8 mouse cellular contexts compared by ENCODE assay signal in the genomic region with DNA sequence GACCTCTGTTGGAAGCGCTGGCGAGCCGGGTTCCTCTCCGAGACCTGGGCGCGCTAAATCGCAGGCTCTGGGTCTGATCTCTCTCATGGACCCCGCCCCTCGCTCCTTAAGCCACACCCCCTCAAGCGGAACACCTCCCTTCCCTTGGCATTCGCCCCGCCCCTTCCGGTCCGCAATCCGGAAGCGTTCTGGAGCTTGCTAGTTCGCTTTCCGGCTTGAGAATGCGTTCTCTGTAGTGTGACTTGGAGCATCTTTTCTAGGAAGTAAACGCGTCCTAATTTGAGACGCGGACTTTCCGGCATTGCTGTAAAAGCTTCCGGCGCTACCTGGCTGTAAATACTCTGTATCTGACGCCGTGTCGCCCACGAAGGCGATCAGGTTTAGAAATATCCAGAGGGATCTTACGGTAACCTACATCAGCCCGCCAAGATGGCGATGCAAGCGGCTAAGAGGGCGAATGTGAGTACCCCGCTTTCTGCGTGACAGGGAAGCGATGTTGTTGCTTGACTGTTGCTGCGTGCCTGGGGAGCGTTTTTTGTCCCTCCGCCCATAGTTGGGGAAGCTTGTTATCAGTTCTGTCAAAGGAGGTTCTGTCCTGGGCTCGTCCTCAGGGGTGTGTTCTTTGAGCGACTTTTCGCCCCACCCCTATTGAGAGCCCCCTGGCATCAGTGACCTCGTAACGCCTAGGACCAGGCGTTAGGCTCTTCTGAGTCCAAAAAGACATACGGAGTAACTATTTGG. TPM values are rescaled to one million over a fixed set of nuclear protein-coding genes. Genes with fewer than 3 reads are reported as not detected.
DNase-seq lines count a peak whose midpoint lies in the region; ATAC-seq and TF ChIP-seq lines count a peak whose summit lies in the region.

A gene (plus strand): TSS at position 184 of the 741 bp plus-strand sequence.

- peak within 1 kb of the TSS; percentile 80 for H3K4me2 ChIP-seq in forebrain, postnatal 0 days (ENCODE audit: low read depth)
- H3K4me2 ChIP-seq in lung, embryonic 15.5 days, result peak within 1 kb of the TSS; percentile 78

- peaks cover 5 to 13% of the 10 kb centered on the region in 2 experiments for H3K36me3 ChIP-seq in MEL (ENCODE audit: control insufficient read depth in 1 of 2, insufficient read depth in 2 of 2, low read length in 2 of 2)
- H3K36me3 ChIP-seq in forebrain, postnatal 0 days (ENCODE audit: insufficient read depth), result peaks cover 20% of the 10 kb centered on the region; the same call in 1 of the 2 replicates
- peaks cover 17% of the 10 kb centered on the region for H3K36me3 ChIP-seq in lung, embryonic 15.5 days

- ATAC-seq in forebrain, postnatal 0 days, result peak; percentile 99
- ATAC-seq in lung, embryonic 15.5 days (ENCODE audit: borderline replicate concordance, extremely low read depth, low FRiP score, low TSS enrichment), result peak; percentile 98

- DNase-seq in MEL (ENCODE audit: low read depth, low spot score), result peak; percentile 99
- DNase-seq in cerebellum, adult 2 months, result peak; percentile 97 to 99
- DNase-seq in forebrain, postnatal 0 days, result peak; percentile 98
- DNase-seq in heart, postnatal 4 days, result peak; percentile 99
- DNase-seq in layer of hippocampus, adult 8-10 months (ENCODE audit: low spot score in 2 of 2), result peak; percentile 96
- peak; percentile 95 for DNase-seq in ovary, adult 18-20 months (ENCODE audit: low spot score)
- peak; percentile 98 for DNase-seq in thymus, postnatal 0 days (ENCODE audit: low spot score)

- H3K27ac ChIP-seq in MEL (ENCODE audit: control insufficient read depth, low read depth, low read length), result peak within 1 kb of the TSS; percentile 86
- peak within 1 kb of the TSS; percentile 4 for H3K27ac ChIP-seq in cerebellum, adult 2 months (ENCODE audit: insufficient read depth, low read length)
- H3K27ac ChIP-seq in forebrain, postnatal 0 days (ENCODE audit: low read depth, low read length), result peak within 1 kb of the TSS; percentile 91
- H3K27ac ChIP-seq in lung, embryonic 15.5 days, result peak within 1 kb of the TSS; percentile 94

- TF ChIP-seq POLR2A in MEL (IDR thresholded peaks at IDR 0.05; ENCODE audit: control insufficient read depth in 1 of 2, insufficient read depth in 1 of 2, low read depth in 1 of 2, low read length in 2 of 2, poor library complexity in 1 of 2), result peak; percentile 61 to 96; a peak in 3 of 4 replicates
- peak; percentile 77 for TF ChIP-seq POLR2A in cerebellum, adult 2 months (IDR thresholded peaks at IDR 0.05; ENCODE audit: borderline replicate concordance, insufficient read depth, low read length)

- no peak for TF ChIP-seq EP300 in MEL (IDR thresholded peaks at IDR 0.05; ENCODE audit: low read depth in 1 of 2, low read length in 2 of 2)

- peak within 1 kb of the TSS; percentile 90 for H3K9ac ChIP-seq in MEL (ENCODE audit: control insufficient read depth, low read depth, low read length, poor library complexity, severe bottlenecking)
- peak within 1 kb of the TSS; percentile 76 for H3K9ac ChIP-seq in forebrain, postnatal 0 days
- H3K9ac ChIP-seq in lung, embryonic 15.5 days, result peak within 1 kb of the TSS; percentile 75

- no peak for TF ChIP-seq RAD21 in MEL (IDR thresholded peaks at IDR 0.05; ENCODE audit: low read depth, low read length)

- WGBS in cerebellum, adult 2 months, result under 1% methylated on average over 49 of the region's 49 CpGs
- WGBS in forebrain, postnatal 0 days, result 2% methylated on average over 49 of the region's 49 CpGs
- under 1% methylated on average over 49 of the region's 49 CpGs for WGBS in lung, embryonic 15.5 days

- H3K27me3 ChIP-seq in MEL (ENCODE audit: control insufficient read depth in 1 of 2, insufficient read depth in 2 of 2, low read length in 2 of 2), result no peaks in the 10 kb centered on the region
- no peaks in the 10 kb centered on the region for H3K27me3 ChIP-seq in cerebellum, adult 2 months (ENCODE audit: control insufficient read depth, insufficient read depth, low read length)
- no peaks in the 10 kb centered on the region for H3K27me3 ChIP-seq in forebrain, postnatal 0 days (ENCODE audit: insufficient read depth, low read length)
- H3K27me3 ChIP-seq in lung, embryonic 15.5 days, result no peaks in the 10 kb centered on the region

- H3K4me1 ChIP-seq in MEL (ENCODE audit: control insufficient read depth in 1 of 2, insufficient read depth in 2 of 2, low read length in 2 of 2), result peaks cover 4 to 9% of the 10 kb centered on the region in 2 experiments; a peak in 3 of 4 replicates
- peaks cover 4% of the 10 kb centered on the region for H3K4me1 ChIP-seq in cerebellum, adult 2 months (ENCODE audit: control insufficient read depth, insufficient read depth, low read length)
- peaks cover 10% of the 10 kb centered on the region for H3K4me1 ChIP-seq in forebrain, postnatal 0 days (ENCODE audit: insufficient read depth)
- peaks cover 21% of the 10 kb centered on the region for H3K4me1 ChIP-seq in lung, embryonic 15.5 days

- no peak for TF ChIP-seq CTCF in MEL (IDR thresholded peaks at IDR 0.05 in 2 of 3, conservative IDR thresholded peaks at IDR 0.05 in 1 of 3; ENCODE audit: control insufficient read depth in 1 of 3, insufficient read depth in 1 of 3, low read depth in 2 of 3, low read length in 3 of 3, poor library complexity in 1 of 3, severe bottlenecking in 1 of 3)
- no peak for TF ChIP-seq CTCF in cerebellum, adult 2 months (IDR thresholded peaks at IDR 0.05; ENCODE audit: borderline replicate concordance, insufficient read depth, low read depth, low read length)
- no peak for TF ChIP-seq CTCF in forebrain, postnatal 0 days (IDR thresholded peaks at IDR 0.05; ENCODE audit: low read depth)

- no peaks in the 10 kb centered on the region for H3K9me3 ChIP-seq in MEL (replicated peaks; ENCODE audit: insufficient read depth, low read length)
- H3K9me3 ChIP-seq in forebrain, postnatal 0 days (ENCODE audit: low read length), result no peaks in the 10 kb centered on the region
- no peaks in the 10 kb centered on the region for H3K9me3 ChIP-seq in lung, embryonic 15.5 days

- peaks cover 21% of the 10 kb centered on the region for H3K79me2 ChIP-seq in MEL (ENCODE audit: control insufficient read depth, insufficient read depth, low read length, poor library complexity)

- peak within 1 kb of the TSS; percentile 82 to 85 for H3K4me3 ChIP-seq in MEL (ENCODE audit: control insufficient read depth in 1 of 2, insufficient read depth in 1 of 2, low read depth in 2 of 2, low read length in 2 of 2)
- H3K4me3 ChIP-seq in cerebellum, adult 2 months (replicated peaks; ENCODE audit: insufficient read depth, low read depth, low read length), result peak within 1 kb of the TSS; percentile 92
- peak within 1 kb of the TSS; percentile 91 for H3K4me3 ChIP-seq in forebrain, postnatal 0 days (ENCODE audit: low read depth, low read length)
- H3K4me3 ChIP-seq in lung, embryonic 15.5 days, result peak within 1 kb of the TSS; percentile 79

TF ChIP-seq in MEL, 35 proteins besides CTCF, POLR2A, EP300 and RAD21:
- TF ChIP-seq POLR2AphosphoS2 (IDR thresholded peaks at IDR 0.05; ENCODE audit: low read length) (peak; percentile 94), MYC (IDR thresholded peaks at IDR 0.05; ENCODE audit: low read depth, low read length) (peak; percentile 82), MXI1 (IDR thresholded peaks at IDR 0.05; ENCODE audit: low read depth, low read length) (peak; percentile 89), GABPA (IDR thresholded peaks at IDR 0.05; ENCODE audit: low read depth, low read length) (no peak), E2F4 (IDR thresholded peaks at IDR 0.05; ENCODE audit: borderline replicate concordance, low read depth, low read length) (peak; percentile 59; the same call in 1 of the 2 replicates), MAX (IDR thresholded peaks at IDR 0.05; ENCODE audit: low read length) (peak; percentile 44), MAZ (IDR thresholded peaks at IDR 0.05; ENCODE audit: low read depth, low read length) (peak; percentile 98), HCFC1 (IDR thresholded peaks at IDR 0.05; ENCODE audit: low read depth, low read length) (peak; percentile 88), TBP (IDR thresholded peaks at IDR 0.05; ENCODE audit: low read depth, low read length) (peak; percentile 72), MAFK (IDR thresholded peaks at IDR 0.05; ENCODE audit: borderline replicate concordance, low read depth, low read length) (no peak), ZMIZ1 (IDR thresholded peaks at IDR 0.05; ENCODE audit: low read depth, low read length) (peak; percentile 97), TCF12 (IDR thresholded peaks at IDR 0.05; ENCODE audit: low read depth, low read length) (peak; percentile 79), NELFE (IDR thresholded peaks at IDR 0.05; ENCODE audit: low read depth, low read length) (peak; percentile 96), SIN3A (IDR thresholded peaks at IDR 0.05; ENCODE audit: low read length) (peak; percentile 94), NRF1 (IDR thresholded peaks at IDR 0.05; ENCODE audit: insufficient read depth, low read depth, low read length, poor library complexity, severe bottlenecking) (0 out of 2 replicates have a peak, but pooled peaks have one; percentile 28), ELF1 (IDR thresholded peaks at IDR 0.05; ENCODE audit: low read depth, low read length) (peak; percentile 97), CHD1 (IDR thresholded peaks at IDR 0.05; ENCODE audit: low read depth, low read length) (no peak), ZC3H11A (IDR thresholded peaks at IDR 0.05; ENCODE audit: low read depth, low read length) (no peak)
TF ChIP-seq in MEL: peak in this region for 14.

RNA-seq across cellular contexts. Expression of the gene that starts here (rescaled TPM):
- total RNA-seq in MEL (2012; rRNA removed), result 163 and 181 TPM in 2 replicates
- polyA plus RNA-seq in MEL (2012; ENCODE audit: insufficient read depth in 1 of 2, insufficient read length in 2 of 2, low read depth in 1 of 2, low replicate concordance in 2 of 2, missing spikeins in 1 of 2), result 100 to 1,000 TPM in 1 of 2 experiments, not detected in 1; 186 TPM
- 132 and 137 TPM in 2 replicates for polyA plus RNA-seq in cerebellum, adult 2 months (2012; rRNA removed)
- total RNA-seq in forebrain, postnatal 0 days (2014; rRNA removed), result 117 and 156 TPM in 2 replicates
- 326 and 451 TPM in 2 replicates for polyA plus RNA-seq in forebrain, postnatal 0 days (2015; fragmentation: Nextera tagmentation; extraction: Ambion mirVana)
- total RNA-seq in heart, postnatal 4 days (2021), result 10 to 100 TPM; 69.2 to 70.5 TPM
- 10 to 100 TPM; 87.5 to 98.6 (median 93.4) TPM for total RNA-seq in layer of hippocampus, adult 8-10 months (2022)
- polyA plus RNA-seq in lung, embryonic 15.5 days (2015; fragmentation: Nextera tagmentation; extraction: Ambion mirVana), result 169 and 188 TPM in 2 replicates
- polyA plus RNA-seq in thymus, postnatal 0 days (2015; fragmentation: Nextera tagmentation; extraction: Ambion mirVana), result 572 and 588 TPM in 2 replicates

Comparison
In these comparisons a context has a peak if more than half of its experiments do, and no peak if none do; other contexts are left out.
1. Peak in every context shown above with its lines: DNase-seq, ATAC-seq, H3K4me3 ChIP-seq and H3K27ac ChIP-seq.
2. H3K27ac ChIP-seq: peak in every context shown above with its lines; median percentile 94 in lung, embryonic 15.5 days; 91 in forebrain, postnatal 0 days; 86 in MEL; 4 in cerebellum, adult 2 months.